Mouse (Mus musculus) forebrain, embryonic 15.5 days (tissue): ENCODE measurements around the gene Lyzl4. TPM values are rescaled to one million over a fixed set of nuclear protein-coding genes. Genes with fewer than 3 reads are reported as not detected.
A peak's percentile ranks its signal among the peaks of the same experiment; 100 is the strongest.

Experiments
- ATAC-seq: fragments of 200-750 bp; cut with Nextera tagmentation; replicated peaks from 2 replicates; pipeline ENCODE4 v1.8.0; 2017; ENCODE audit warnings: mild to moderate bottlenecking, moderate TSS enrichment, moderate library complexity
- H3K27ac ChIP-seq: fragments of 300-500 bp; sonication (generic); replicated peaks from 2 replicates; pipeline ENCODE4 v1.5.1; 2015; ENCODE audit warnings: mild to moderate bottlenecking, inconsistent platforms
- H3K27me3 ChIP-seq: fragments of 300-500 bp; sonication (generic); 2 replicates; pipeline ENCODE4 v1.6.1; 2015; ENCODE audit warnings: inconsistent platforms
- H3K36me3 ChIP-seq: fragments of 300-500 bp; sonication (generic); 2 replicates; pipeline ENCODE4 v1.6.1; 2015; ENCODE audit warnings: mild to moderate bottlenecking, inconsistent platforms
- H3K4me1 ChIP-seq: fragments of 300-500 bp; sonication (generic); 2 replicates; pipeline ENCODE4 v1.6.1; 2015; ENCODE audit warnings: inconsistent platforms
- H3K4me2 ChIP-seq: fragments of 300-500 bp; sonication (generic); replicated peaks from 2 replicates; pipeline ENCODE4 v1.6.1; 2015; ENCODE audit warnings: mild to moderate bottlenecking, inconsistent platforms
- H3K4me3 ChIP-seq: fragments of 300-500 bp; sonication (generic); 2 replicates; pipeline ENCODE4 v1.5.1; 2015; ENCODE audit warnings: mild to moderate bottlenecking, inconsistent platforms
- H3K9ac ChIP-seq: fragments of 300-500 bp; sonication (generic); replicated peaks from 2 replicates; pipeline ENCODE4 v1.6.1; 2015; ENCODE audit warnings: mild to moderate bottlenecking, inconsistent platforms
- H3K9me3 ChIP-seq: fragments of 300-500 bp; sonication (generic); 2 replicates; pipeline ENCODE4 v1.6.1; 2016; ENCODE audit warnings: inconsistent platforms
- WGBS: fragments of 180-500 bp; shearing (Covaris S2); methylation state at CpG from one replicate; pipeline ENCODE4 v1.1.7; 2015; ENCODE audit warnings: mixed read lengths; 5-methylcytosine and 5-hydroxymethylcytosine counted together
- polyA plus RNA-seq: library from polyadenylated mRNA; unstranded; fragments of >200 nt; fragmentation: Nextera tagmentation; extraction: Ambion mirVana; gene quantifications from 2 replicates; pipeline ENCODE4 v1.2.1, GENCODE M21; 2015

Lyzl4 gene
- polyA plus RNA-seq, 1 experiment from 2014 or later, result not detected

GRCm38 (mm10) chr9:121647026-121647425, 5.1 kb upstream of the Lyzl4 start:
- 85% methylated on average over 7 of the region's 7 CpGs for WGBS

GRCm38 (mm10) chr9:121644855-121645254, 3.0 kb upstream of the Lyzl4 start:
- peaks cover 38% of the 10 kb centered on the region for H3K27me3 ChIP-seq

More at GRCm38 (mm10) chr9:121647026-121647425, 5.1 kb upstream of the Lyzl4 start:
- H3K27ac ChIP-seq, result no peak overlapping the region
- H3K27me3 ChIP-seq, result peaks cover 19% of the 10 kb centered on the region
- H3K9me3 ChIP-seq, result no peaks in the 10 kb centered on the region
- no peak overlapping the region for H3K4me3 ChIP-seq
- H3K9ac ChIP-seq, result no peak overlapping the region
- ATAC-seq, result no peak
- H3K4me1 ChIP-seq, result peaks cover 11% of the 10 kb centered on the region
- no peak overlapping the region for H3K4me2 ChIP-seq
- H3K36me3 ChIP-seq, result no peaks in the 10 kb centered on the region

GRCm38 (mm10) chr9:121642401-121643181, 695 bp upstream of the Lyzl4 start, which contains the start of gene Vipr1:
Gene Vipr1 (plus strand): TSS chr9:121642716.
- Histone ChIP-seq H3K27ac (no peak within 1 kb of the TSS), H3K4me3 (peak within 1 kb of the TSS; percentile 69), H3K9ac (peak within 1 kb of the TSS; percentile 49), H3K4me1 (peaks cover 25% of the 10 kb centered on the region), H3K4me2 (peak within 1 kb of the TSS; percentile 94), H3K27me3 (peaks cover 38% of the 10 kb centered on the region), H3K36me3 (no peaks in the 10 kb centered on the region), H3K9me3 (no peaks in the 10 kb centered on the region)
- under 1% methylated on average over 76 of the region's 79 CpGs for WGBS
- peak; percentile 90 for ATAC-seq

More at GRCm38 (mm10) chr9:121644855-121645254, 3.0 kb upstream of the Lyzl4 start:
- H3K4me3 ChIP-seq, result no peak overlapping the region
- H3K4me1 ChIP-seq, result peaks cover 22% of the 10 kb centered on the region
- 73% methylated on average over 3 of the region's 3 CpGs for WGBS
- no peak overlapping the region for H3K9ac ChIP-seq
- H3K36me3 ChIP-seq, result no peaks in the 10 kb centered on the region
- no peak overlapping the region for H3K4me2 ChIP-seq
- no peak overlapping the region for H3K27ac ChIP-seq
- H3K9me3 ChIP-seq, result no peaks in the 10 kb centered on the region
- ATAC-seq, result no peak

GRCm38 (mm10) chr9:121641235-121641915, 521 bp downstream of the Lyzl4 start:
- H3K9me3 ChIP-seq, result no peaks in the 10 kb centered on the region
- H3K9ac ChIP-seq, result peak overlapping the region; percentile 49
- H3K36me3 ChIP-seq, result no peaks in the 10 kb centered on the region
- H3K4me2 ChIP-seq, result peak overlapping the region; percentile 94
- H3K27ac ChIP-seq, result no peak overlapping the region
- no peak for ATAC-seq
- peaks cover 38% of the 10 kb centered on the region for H3K27me3 ChIP-seq
- WGBS, result 12% methylated on average over 27 of the region's 27 CpGs
- H3K4me1 ChIP-seq, result peaks cover 25% of the 10 kb centered on the region
- peak overlapping the region; percentile 69 for H3K4me3 ChIP-seq

GRCm38 (mm10) chr9:121639790-121640189, 2.1 kb downstream of the Lyzl4 start:
- ATAC-seq, result no peak
- Histone ChIP-seq H3K4me2 (no peak overlapping the region), H3K9ac (no peak overlapping the region), H3K36me3 (no peaks in the 10 kb centered on the region), H3K4me3 (no peak overlapping the region), H3K9me3 (no peaks in the 10 kb centered on the region), H3K27me3 (peaks cover 38% of the 10 kb centered on the region), H3K4me1 (peaks cover 25% of the 10 kb centered on the region), H3K27ac (no peak overlapping the region)
- 49% methylated on average over 16 of the region's 16 CpGs for WGBS

- no peaks in the 10 kb centered on the region for H3K9me3 ChIP-seq
- ATAC-seq, result no peak
- H3K4me3 ChIP-seq, result no peak overlapping the region
- no peaks in the 10 kb centered on the region for H3K36me3 ChIP-seq
- peaks cover 5% of the 10 kb centered on the region; the same call in 1 of the 2 replicates for H3K4me1 ChIP-seq
- no peak overlapping the region for H3K27ac ChIP-seq
- WGBS, result 63% methylated on average over 7 of the region's 7 CpGs
- peaks cover 9% of the 10 kb centered on the region for H3K27me3 ChIP-seq
- no peak overlapping the region for H3K9ac ChIP-seq
- H3K4me2 ChIP-seq, result no peak overlapping the region
Observed at GRCm38 (mm10) chr9:121635835-121636576, 5.9 kb downstream of the Lyzl4 start.

- Histone ChIP-seq H3K9me3 (no peaks in the 10 kb centered on the region), H3K9ac (no peak overlapping the region), H3K4me1 (no peaks in the 10 kb centered on the region), H3K4me2 (no peak overlapping the region), H3K27me3 (no peaks in the 10 kb centered on the region), H3K27ac (no peak overlapping the region), H3K4me3 (no peak overlapping the region), H3K36me3 (no peaks in the 10 kb centered on the region)
- ATAC-seq, result no peak
- 82% methylated on average over 6 of the region's 6 CpGs for WGBS
Observed at GRCm38 (mm10) chr9:121633306-121633705, 8.6 kb downstream of the Lyzl4 start.

GRCm38 (mm10) chr9:121632891-121633290, 9.0 kb downstream of the Lyzl4 start:
- 87% methylated on average over 10 of the region's 10 CpGs for WGBS
- H3K9ac ChIP-seq, result no peak overlapping the region
- no peak for ATAC-seq
- no peaks in the 10 kb centered on the region for H3K36me3 ChIP-seq
- no peak overlapping the region for H3K4me3 ChIP-seq
- no peak overlapping the region for H3K27ac ChIP-seq
- no peak overlapping the region for H3K4me2 ChIP-seq
- H3K4me1 ChIP-seq, result no peaks in the 10 kb centered on the region
- H3K27me3 ChIP-seq, result no peaks in the 10 kb centered on the region
- H3K9me3 ChIP-seq, result no peaks in the 10 kb centered on the region

- no peak overlapping the region for H3K4me2 ChIP-seq
- no peaks in the 10 kb centered on the region for H3K36me3 ChIP-seq
- 77% methylated on average over 4 of the region's 4 CpGs for WGBS
- H3K9ac ChIP-seq, result no peak overlapping the region
- no peaks in the 10 kb centered on the region for H3K27me3 ChIP-seq
- no peak for ATAC-seq
- no peak overlapping the region for H3K27ac ChIP-seq
- H3K4me1 ChIP-seq, result no peaks in the 10 kb centered on the region
- H3K9me3 ChIP-seq, result no peaks in the 10 kb centered on the region
- no peak overlapping the region for H3K4me3 ChIP-seq
Observed at GRCm38 (mm10) chr9:121631946-121632345, 9.9 kb downstream of the Lyzl4 start.

- Histone ChIP-seq H3K27ac (no peak overlapping the region), H3K4me3 (no peak overlapping the region), H3K4me1 (no peaks in the 10 kb centered on the region), H3K36me3 (no peaks in the 10 kb centered on the region), H3K4me2 (no peak overlapping the region), H3K9me3 (no peaks in the 10 kb centered on the region), H3K27me3 (no peaks in the 10 kb centered on the region), H3K9ac (no peak overlapping the region)
- WGBS, result 89% methylated on average over 1 of the region's 1 CpGs
- no peak for ATAC-seq
Observed at GRCm38 (mm10) chr9:121630627-121631026, 11.3 kb downstream of the Lyzl4 start.

- Histone ChIP-seq H3K9ac (no peak overlapping the region), H3K4me2 (no peak overlapping the region), H3K27me3 (no peaks in the 10 kb centered on the region), H3K27ac (no peak overlapping the region), H3K4me3 (no peak overlapping the region), H3K4me1 (no peaks in the 10 kb centered on the region), H3K36me3 (no peaks in the 10 kb centered on the region), H3K9me3 (no peaks in the 10 kb centered on the region)
- no peak for ATAC-seq
- 92% methylated on average over 2 of the region's 2 CpGs for WGBS
Observed at GRCm38 (mm10) chr9:121624920-121625319, 17.0 kb downstream of the Lyzl4 start.

- 86% methylated on average over 4 of the region's 4 CpGs for WGBS
- no peaks in the 10 kb centered on the region for H3K4me1 ChIP-seq
- no peak overlapping the region for H3K4me3 ChIP-seq
- H3K27me3 ChIP-seq, result no peaks in the 10 kb centered on the region
- H3K9ac ChIP-seq, result no peak overlapping the region
- no peak overlapping the region for H3K27ac ChIP-seq
- H3K9me3 ChIP-seq, result no peaks in the 10 kb centered on the region
- ATAC-seq, result no peak
- H3K4me2 ChIP-seq, result no peak overlapping the region
- H3K36me3 ChIP-seq, result no peaks in the 10 kb centered on the region
Observed at GRCm38 (mm10) chr9:121623235-121623634, 18.7 kb downstream of the Lyzl4 start.
